Mouse (Mus musculus) spleen, adult 2 months (tissue): ENCODE results near the gene Myh14. TPM values are rescaled to one million over a fixed set of nuclear protein-coding genes. Genes with fewer than 3 reads are reported as not detected.

Experiments
- DNase-seq, 2 experiments: peaks; one replicate each; pipeline versions ENCODE4 v3.0.0 to v3.0.0-alpha.2; 2012 to 2021; ENCODE audit warnings: low spot score in 2 of 2, low read depth in 1 of 2
- H3K27ac ChIP-seq: fragments of 200-500 bp; 2 replicates; pipeline ENCODE4 v1.5.1; 2012; ENCODE audit warnings: low read length, inconsistent platforms; ENCODE audit not compliant: insufficient read depth
- H3K27me3 ChIP-seq: fragments of 200-500 bp; 2 replicates; pipeline ENCODE4 v1.6.1; 2012; ENCODE audit warnings: mild to moderate bottlenecking, moderate library complexity, low read length, inconsistent platforms; ENCODE audit not compliant: control insufficient read depth, insufficient read depth
- H3K36me3 ChIP-seq: fragments of 200-500 bp; 2 replicates; pipeline ENCODE4 v1.6.1; 2012; ENCODE audit warnings: mild to moderate bottlenecking, low read length, inconsistent platforms; ENCODE audit not compliant: control insufficient read depth, insufficient read depth
- H3K4me1 ChIP-seq: fragments of 200-500 bp; 2 replicates; pipeline ENCODE4 v1.6.1; 2011; ENCODE audit warnings: inconsistent platforms; ENCODE audit not compliant: control insufficient read depth, insufficient read depth, insufficient read length
- H3K4me3 ChIP-seq: fragments of 200-500 bp; 2 replicates; pipeline ENCODE4 v1.5.1; 2011; ENCODE audit warnings: mild to moderate bottlenecking, inconsistent platforms; ENCODE audit not compliant: insufficient read depth, insufficient read length; ENCODE audit errors: extremely low read depth
- CTCF ChIP-seq: fragments of 200-500 bp; IDR thresholded peaks from 2 replicates; pipeline ENCODE4 v1.5.1; 2011; ENCODE audit warnings: mild to moderate bottlenecking, inconsistent platforms; ENCODE audit not compliant: insufficient read depth, insufficient read length, insufficient replicate concordance; ENCODE audit errors: extremely low read depth
- POLR2A ChIP-seq: fragments of 200-500 bp; IDR thresholded peaks from 2 replicates; pipeline ENCODE4 v1.6.1; 2011; ENCODE audit warnings: low read depth, low read length, inconsistent platforms
- WGBS: fragments of 180-500 bp; shearing (Covaris S2); methylation state at CpG from one replicate; pipeline ENCODE4 v1.1.7; 2018; 5-methylcytosine and 5-hydroxymethylcytosine counted together
- polyA plus RNA-seq: library from polyadenylated mRNA; depleted of rRNA; stranded (reverse); fragments of >200 nt; gene quantifications from 2 replicates; pipeline ENCODE4 v1.2.3, GENCODE M21; 2012

Myh14 gene
- polyA plus RNA-seq, 1 experiment, result 0.63 TPM

GRCm38 (mm10) chr7:44604139-44604606 is 66.5 kb downstream of the Myh14 start:
- TF ChIP-seq POLR2A (no peak), CTCF (no peak)
- 6% methylated on average over 25 of the region's 25 CpGs for WGBS
- no peak for DNase-seq
- no peak overlapping the region for H3K27ac ChIP-seq
- H3K27me3 ChIP-seq, result peaks cover 31% of the 10 kb centered on the region
- 0 out of 2 replicates have a peak, but pooled peaks cover 2% of the 10 kb centered on the region for H3K4me1 ChIP-seq
- H3K4me3 ChIP-seq, result no peak overlapping the region; the same call in 1 of the 2 replicates
- H3K36me3 ChIP-seq, result no peaks in the 10 kb centered on the region

GRCm38 (mm10) chr7:44603186-44603855 is 67.3 kb downstream of the Myh14 start:
- no peak for TF ChIP-seq CTCF
- TF ChIP-seq POLR2A, result no peak
- DNase-seq, result no peak
- Histone ChIP-seq H3K4me3 (no peak overlapping the region), H3K36me3 (no peaks in the 10 kb centered on the region), H3K27ac (no peak overlapping the region), H3K4me1 (0 out of 2 replicates have a peak, but pooled peaks cover 2% of the 10 kb centered on the region), H3K27me3 (peaks cover 31% of the 10 kb centered on the region)
- 4% methylated on average over 20 of the region's 20 CpGs for WGBS

GRCm38 (mm10) chr7:44602443-44602842 is 68.2 kb downstream of the Myh14 start:
- DNase-seq, result no peak
- no peak overlapping the region for H3K4me3 ChIP-seq
- 17% methylated on average over 11 of the region's 11 CpGs for WGBS
- TF ChIP-seq CTCF (no peak), POLR2A (no peak)
- H3K27ac ChIP-seq, result no peak overlapping the region
- 0 out of 2 replicates have a peak, but pooled peaks cover 2% of the 10 kb centered on the region for H3K4me1 ChIP-seq
- H3K36me3 ChIP-seq, result no peaks in the 10 kb centered on the region
- peaks cover 31% of the 10 kb centered on the region for H3K27me3 ChIP-seq

GRCm38 (mm10) chr7:44601646-44602045 is 69.0 kb downstream of the Myh14 start:
- no peaks in the 10 kb centered on the region for H3K36me3 ChIP-seq
- peaks cover 31% of the 10 kb centered on the region for H3K27me3 ChIP-seq
- TF ChIP-seq POLR2A (no peak), CTCF (no peak)
- no peak for DNase-seq
- no peak overlapping the region for H3K27ac ChIP-seq
- 18% methylated on average over 19 of the region's 19 CpGs for WGBS
- no peak overlapping the region for H3K4me3 ChIP-seq
- H3K4me1 ChIP-seq, result 0 out of 2 replicates have a peak, but pooled peaks cover 2% of the 10 kb centered on the region

GRCm38 (mm10) chr7:44600691-44601262 is 69.9 kb downstream of the Myh14 start:
- Histone ChIP-seq H3K27ac (no peak overlapping the region), H3K4me3 (no peak overlapping the region), H3K36me3 (no peaks in the 10 kb centered on the region), H3K4me1 (0 out of 2 replicates have a peak, but pooled peaks cover 2% of the 10 kb centered on the region), H3K27me3 (peaks cover 29% of the 10 kb centered on the region)
- 73% methylated on average over 10 of the region's 10 CpGs for WGBS
- DNase-seq, result no peak
- TF ChIP-seq POLR2A (no peak), CTCF (no peak)

GRCm38 (mm10) chr7:44598336-44598735 is 72.3 kb downstream of the Myh14 start:
- no peak for DNase-seq
- H3K36me3 ChIP-seq, result no peaks in the 10 kb centered on the region
- no peak for TF ChIP-seq POLR2A
- no peak for TF ChIP-seq CTCF
- peaks cover 17% of the 10 kb centered on the region for H3K27me3 ChIP-seq
- H3K27ac ChIP-seq, result no peak overlapping the region
- no peaks in the 10 kb centered on the region for H3K4me1 ChIP-seq
- no peak overlapping the region for H3K4me3 ChIP-seq
- WGBS, result 69% methylated on average over 12 of the region's 12 CpGs

GRCm38 (mm10) chr7:44597666-44598065 is 73.0 kb downstream of the Myh14 start:
- TF ChIP-seq CTCF, result no peak
- no peak for TF ChIP-seq POLR2A
- WGBS, result 87% methylated on average over 4 of the region's 4 CpGs
- H3K27ac ChIP-seq, result no peak overlapping the region
- no peak overlapping the region for H3K4me3 ChIP-seq
- H3K27me3 ChIP-seq, result peaks cover 18% of the 10 kb centered on the region
- no peak for DNase-seq
- H3K36me3 ChIP-seq, result no peaks in the 10 kb centered on the region
- H3K4me1 ChIP-seq, result no peaks in the 10 kb centered on the region
